Mouse (Mus musculus) bone marrow macrophage, adult 2 months (primary cell): ENCODE data around the gene Zfp398. TPM values are rescaled to one million over a fixed set of nuclear protein-coding genes. Genes with fewer than 3 reads are reported as not detected.

ENCODE experiments used
- H3K27ac ChIP-seq: 2 replicates; pipeline ENCODE4 v1.5.1; 2012; ENCODE audit warnings: low read depth, low read length; ENCODE audit not compliant: insufficient read depth
- H3K4me1 ChIP-seq: 2 replicates; pipeline ENCODE4 v1.6.1; 2012; ENCODE audit warnings: low read length; ENCODE audit not compliant: control insufficient read depth, insufficient read depth
- H3K4me3 ChIP-seq: 2 replicates; pipeline ENCODE4 v1.5.1; 2012; ENCODE audit warnings: mild to moderate bottlenecking, low read length, moderate library complexity; ENCODE audit not compliant: insufficient read depth
- CTCF ChIP-seq: IDR thresholded peaks from 2 replicates; pipeline ENCODE4 v1.5.1; 2012; ENCODE audit warnings: low read depth, mild to moderate bottlenecking, low read length, moderate library complexity
- POLR2A ChIP-seq: IDR thresholded peaks from 2 replicates; pipeline ENCODE4 v1.6.1; 2012; ENCODE audit warnings: mild to moderate bottlenecking, low read depth, low read length, borderline replicate concordance
- polyA plus RNA-seq: library from polyadenylated mRNA; stranded (reverse); fragments of >200 nt; gene quantifications from 2 replicates; pipeline ENCODE4 v1.2.4, GENCODE M21; 2012; ENCODE audit not compliant: missing spikeins, insufficient read depth, insufficient read length

Zfp398 gene
- polyA plus RNA-seq, result 4.7 and 6.4 TPM in 2 replicates

DNA sequence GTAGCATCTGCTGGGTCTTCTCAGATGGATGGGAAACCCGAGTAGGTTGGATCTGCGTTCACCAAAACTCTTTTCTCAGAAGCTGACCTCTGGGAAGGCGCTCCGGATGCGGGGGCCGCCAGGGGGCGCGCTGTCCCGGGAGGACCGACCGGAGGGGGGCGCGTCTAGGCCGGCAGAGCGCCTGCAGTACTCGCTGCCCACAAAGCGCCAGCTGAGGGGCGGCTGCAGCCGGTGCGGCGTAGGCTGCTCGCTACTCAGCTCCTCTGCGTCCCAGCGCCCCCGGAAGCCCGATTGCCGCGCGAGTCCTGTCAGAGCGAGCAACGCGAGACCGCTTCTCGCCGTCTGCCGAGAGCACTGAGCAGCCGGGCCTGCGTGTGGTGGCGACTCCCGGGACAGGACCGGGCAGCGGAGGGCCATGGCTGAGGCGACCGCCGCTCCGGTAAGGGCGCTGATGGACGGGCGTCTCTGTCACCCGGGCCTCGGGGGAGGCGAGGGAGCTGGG, at the start of gene Zfp398:
TSS of gene Zfp398 (plus strand) at position 180 of the 502 bp plus-strand sequence.
- TF ChIP-seq POLR2A (0 out of 2 replicates have a peak, but pooled peaks have one; percentile 8), CTCF (peak; percentile 82)
- Histone ChIP-seq H3K4me3 (peak within 1 kb of the TSS; percentile 80), H3K27ac (peak within 1 kb of the TSS; percentile 52), H3K4me1 (peaks cover 16% of the 10 kb centered on the region)

- TF ChIP-seq POLR2A, result peak; percentile 55; the same call in 1 of the 2 replicates
- TF ChIP-seq CTCF, result no peak
- Histone ChIP-seq H3K4me3 (peak overlapping the region; percentile 75), H3K27ac (peak overlapping the region; percentile 97), H3K4me1 (peaks cover 37% of the 10 kb centered on the region)
Measured at GRCm38 (mm10) chr6:47787941-47788736, 47.3 kb upstream of the Zfp398 start.

GRCm38 (mm10) chr6:47788821-47789220, 46.6 kb upstream of the Zfp398 start:
- peak overlapping the region; percentile 75 for H3K4me3 ChIP-seq
- peaks cover 37% of the 10 kb centered on the region for H3K4me1 ChIP-seq
- TF ChIP-seq CTCF (no peak), POLR2A (no peak)
- peak overlapping the region; percentile 97 for H3K27ac ChIP-seq

- no peak for TF ChIP-seq CTCF
- no peak for TF ChIP-seq POLR2A
- peaks cover 32% of the 10 kb centered on the region for H3K4me1 ChIP-seq
- no peak overlapping the region for H3K4me3 ChIP-seq
- peak overlapping the region; percentile 64 for H3K27ac ChIP-seq
Measured at GRCm38 (mm10) chr6:47790745-47791144, 44.7 kb upstream of the Zfp398 start.

GRCm38 (mm10) chr6:47792533-47792932, 42.9 kb upstream of the Zfp398 start:
- TF ChIP-seq CTCF, result no peak

GRCm38 (mm10) chr6:47793284-47793683, 42.2 kb upstream of the Zfp398 start:
- Histone ChIP-seq H3K4me3 (no peak overlapping the region), H3K4me1 (peaks cover 29% of the 10 kb centered on the region), H3K27ac (no peak overlapping the region)
- no peak for TF ChIP-seq POLR2A
- TF ChIP-seq CTCF, result no peak

More at GRCm38 (mm10) chr6:47792533-47792932, 42.9 kb upstream of the Zfp398 start:
- Histone ChIP-seq H3K4me1 (peaks cover 29% of the 10 kb centered on the region), H3K4me3 (no peak overlapping the region), H3K27ac (no peak overlapping the region)

DNA sequence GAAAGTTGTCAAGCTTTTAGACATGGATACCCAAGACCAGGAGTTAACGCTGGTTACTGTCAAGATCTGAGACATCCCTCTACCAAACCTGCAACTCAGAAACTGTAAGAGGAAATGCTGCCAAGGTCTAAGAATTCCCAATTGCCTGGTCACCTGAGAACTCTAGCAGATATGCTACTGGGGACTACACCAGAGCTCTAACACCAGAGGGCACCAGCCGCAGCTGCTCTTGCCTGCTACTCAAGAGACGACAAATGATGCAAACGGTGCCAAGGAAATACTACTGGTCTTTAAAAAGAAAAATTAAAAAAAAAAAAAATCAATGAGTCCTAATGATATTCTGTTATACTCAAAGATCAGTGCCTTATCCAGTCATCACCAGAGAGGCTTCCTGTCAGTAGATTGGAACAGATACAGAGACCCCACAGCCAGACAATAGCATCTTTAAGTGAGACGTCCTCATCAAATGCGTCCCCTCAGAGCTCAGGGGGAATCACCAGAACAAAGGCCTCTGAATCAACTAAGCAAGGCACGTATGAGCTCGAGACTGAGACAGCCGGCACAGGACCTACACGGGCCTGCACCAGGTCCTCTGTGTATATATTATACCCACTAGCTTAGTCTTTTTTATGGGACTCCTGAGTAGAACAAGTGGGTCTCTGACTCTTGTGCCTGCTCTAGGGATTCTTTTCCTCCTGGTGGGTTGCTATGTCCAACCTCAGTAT, 41.2 kb upstream of the Zfp398 start:
- Histone ChIP-seq H3K27ac (no peak overlapping the region), H3K4me1 (peaks cover 21% of the 10 kb centered on the region), H3K4me3 (no peak overlapping the region)
- TF ChIP-seq CTCF, result no peak
- no peak for TF ChIP-seq POLR2A

GRCm38 (mm10) chr6:47799079-47799478, 36.4 kb upstream of the Zfp398 start:
- Histone ChIP-seq H3K27ac (no peak overlapping the region), H3K4me3 (no peak overlapping the region), H3K4me1 (peaks cover 9% of the 10 kb centered on the region)
- TF ChIP-seq CTCF (peak; percentile 79), POLR2A (no peak)

- Histone ChIP-seq H3K4me3 (no peak overlapping the region), H3K4me1 (peaks cover 50% of the 10 kb centered on the region), H3K27ac (peak overlapping the region; percentile 27; the same call in 1 of the 2 replicates)
- TF ChIP-seq POLR2A, result no peak
- no peak for TF ChIP-seq CTCF
Measured at GRCm38 (mm10) chr6:47805520-47805919, 29.9 kb upstream of the Zfp398 start.
